Mouse (Mus musculus) myocyte (in vitro differentiated cells): ENCODE data around the gene Ctns.

Source experiments
- CEBPB ChIP-seq: IDR thresholded peaks from 2 replicates; pipeline ENCODE4 v1.6.1; 2011; ENCODE audit warnings: mild to moderate bottlenecking, moderate library complexity; ENCODE audit not compliant: poor library complexity, insufficient read depth, severe bottlenecking
- E2F4 ChIP-seq: IDR thresholded peaks from one replicate; pipeline ENCODE4 v1.6.1; 2011; ENCODE audit warnings: mild to moderate bottlenecking, control low read depth, moderate library complexity; ENCODE audit not compliant: insufficient read depth
- MAX ChIP-seq: IDR thresholded peaks from one replicate; pipeline ENCODE4 v1.6.1; 2011; ENCODE audit warnings: low read depth, mild to moderate bottlenecking, control low read depth
- MYOD1 ChIP-seq, 3 experiments: IDR thresholded peaks; one replicate each; pipeline ENCODE4 v1.6.1; 2011; ENCODE audit warnings: control low read depth in 2 of 3, low read depth in 2 of 3, mild to moderate bottlenecking in 2 of 3, moderate library complexity in 1 of 3; ENCODE audit not compliant: insufficient read length in 2 of 3, control insufficient read depth in 1 of 3
- MYOG ChIP-seq, 3 experiments: IDR thresholded peaks; one replicate each; pipeline ENCODE4 v1.6.1; 2011; ENCODE audit warnings: control low read depth in 2 of 3, low read depth in 2 of 3, mild to moderate bottlenecking in 2 of 3; ENCODE audit not compliant: insufficient read length in 2 of 3, control insufficient read depth in 1 of 3, insufficient read depth in 1 of 3
- POLR2A ChIP-seq: IDR thresholded peaks from one replicate; pipeline ENCODE4 v1.6.1; 2011; ENCODE audit warnings: low read depth, mild to moderate bottlenecking, control low read depth, moderate library complexity; ENCODE audit not compliant: insufficient read length
- POLR2AphosphoS2 ChIP-seq: IDR thresholded peaks from one replicate; pipeline ENCODE4 v1.6.1; 2011; ENCODE audit warnings: low read depth, control low read depth; ENCODE audit not compliant: insufficient read length
- SRF ChIP-seq: IDR thresholded peaks from one replicate; pipeline ENCODE4 v1.6.1; 2011; ENCODE audit warnings: low read depth; ENCODE audit not compliant: control insufficient read depth, insufficient read length
- TCF12 ChIP-seq: IDR thresholded peaks from one replicate; pipeline ENCODE4 v1.6.1; 2011; ENCODE audit warnings: mild to moderate bottlenecking, control low read depth; ENCODE audit not compliant: poor library complexity, insufficient read depth, severe bottlenecking
- USF1 ChIP-seq: IDR thresholded peaks from one replicate; pipeline ENCODE4 v1.6.1; 2011; ENCODE audit warnings: low read depth, mild to moderate bottlenecking, control low read depth, moderate library complexity

- TF ChIP-seq POLR2A, result no peak
- TF ChIP-seq POLR2AphosphoS2, result no peak
- TF ChIP-seq MAX, result no peak
- no peak for TF ChIP-seq USF1
- TF ChIP-seq CEBPB, result no peak
- TF ChIP-seq E2F4, result no peak
- TF ChIP-seq TCF12, result no peak
- no peak for TF ChIP-seq SRF
- no peak for TF ChIP-seq MYOG (IDR thresholded peaks at IDR 0.05; ENCODE audit: control insufficient read depth in 1 of 3, insufficient read depth in 1 of 3, insufficient read length in 2 of 3, low read depth in 2 of 3)
- TF ChIP-seq MYOD1 (IDR thresholded peaks at IDR 0.05; ENCODE audit: control insufficient read depth in 1 of 3, insufficient read length in 2 of 3, low read depth in 2 of 3), result no peak
These were observed 11.6 kb downstream of the Ctns start for GRCm38 (mm10) chr11:73187231-73187630.
